Mouse (Mus musculus): Measurements from ENCODE around the gene Synj2.

Gene Synj2

GRCm38 (mm10) chr17:6052801-6053200, 111.7 kb downstream of the Synj2 start:
- DNase-seq (ENCODE audit: low spot score) = no peak

- peak; percentile 68 for DNase-seq (ENCODE audit: low spot score)
These were observed 113.9 kb downstream of the Synj2 start for GRCm38 (mm10) chr17:6054934-6055355.

- DNase-seq (ENCODE audit: low spot score) = no peak
These were observed 121.7 kb downstream of the Synj2 start for GRCm38 (mm10) chr17:6062793-6063192.

GRCm38 (mm10) chr17:6063532-6063931, 122.5 kb downstream of the Synj2 start:
- DNase-seq (ENCODE audit: low spot score) = no peak

DNA sequence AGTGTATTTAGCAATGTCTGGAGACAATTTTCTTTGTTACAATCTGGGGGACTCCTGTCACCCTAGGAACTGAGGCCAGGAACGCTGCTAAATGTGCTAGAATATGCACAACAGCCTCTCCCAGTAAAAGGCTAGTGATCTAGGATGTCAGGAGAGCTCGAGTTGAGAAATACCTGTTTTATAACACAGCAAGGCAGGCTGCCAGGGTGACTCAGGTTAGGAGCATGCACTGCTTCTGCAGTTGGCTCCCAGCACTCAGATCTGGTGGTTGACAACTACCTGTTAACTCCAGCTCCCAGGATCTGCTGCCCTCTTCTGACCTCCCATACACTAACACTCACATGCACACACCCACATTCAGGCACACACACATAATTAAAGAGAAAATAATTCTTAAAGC, 124.9 kb downstream of the Synj2 start:
- DNase-seq (ENCODE audit: low spot score) = no peak

- no peak for DNase-seq (ENCODE audit: low spot score)
These were observed 126.5 kb downstream of the Synj2 start for GRCm38 (mm10) chr17:6067613-6068012.

DNA sequence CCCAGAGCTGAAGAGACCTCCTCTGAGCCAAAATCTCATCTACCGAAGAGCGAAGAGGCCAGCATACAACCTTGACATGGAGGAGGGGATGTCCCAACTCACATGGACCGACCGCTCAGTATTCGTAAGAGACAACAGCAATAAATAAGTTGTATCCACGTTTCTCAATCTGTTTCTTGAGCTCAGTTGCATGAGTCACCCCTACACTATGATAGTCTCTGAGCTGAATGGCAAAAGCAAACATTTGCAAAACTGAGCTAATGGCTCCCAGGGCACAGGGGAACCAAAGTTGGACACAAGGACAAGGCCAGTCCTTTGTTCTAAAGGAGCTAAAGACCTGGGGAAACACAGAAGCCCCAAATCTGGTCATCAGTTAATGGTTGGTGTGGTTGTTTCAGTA, 128.8 kb downstream of the Synj2 start:
- DNase-seq (ENCODE audit: low spot score) = no peak

DNA sequence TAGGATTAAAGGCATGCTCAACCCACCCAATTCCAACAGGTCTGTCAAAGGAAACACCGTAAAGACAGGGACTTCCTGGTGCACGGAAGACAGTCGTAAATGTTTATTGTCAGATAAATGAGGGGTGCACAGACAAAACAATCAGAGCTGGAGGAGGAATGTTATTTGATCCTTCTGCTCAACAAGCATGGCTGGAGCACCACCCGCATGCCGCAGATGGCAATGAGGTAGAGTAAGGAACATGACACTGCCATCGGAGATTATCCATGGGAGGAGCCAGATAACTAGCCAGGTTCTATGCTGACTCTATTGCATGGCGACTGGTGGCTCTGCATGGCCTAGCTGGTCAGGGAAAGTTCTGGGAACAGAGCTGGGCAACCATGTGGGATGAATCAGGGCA, 132.3 kb downstream of the Synj2 start:
- no peak for DNase-seq (ENCODE audit: low spot score)

DNA sequence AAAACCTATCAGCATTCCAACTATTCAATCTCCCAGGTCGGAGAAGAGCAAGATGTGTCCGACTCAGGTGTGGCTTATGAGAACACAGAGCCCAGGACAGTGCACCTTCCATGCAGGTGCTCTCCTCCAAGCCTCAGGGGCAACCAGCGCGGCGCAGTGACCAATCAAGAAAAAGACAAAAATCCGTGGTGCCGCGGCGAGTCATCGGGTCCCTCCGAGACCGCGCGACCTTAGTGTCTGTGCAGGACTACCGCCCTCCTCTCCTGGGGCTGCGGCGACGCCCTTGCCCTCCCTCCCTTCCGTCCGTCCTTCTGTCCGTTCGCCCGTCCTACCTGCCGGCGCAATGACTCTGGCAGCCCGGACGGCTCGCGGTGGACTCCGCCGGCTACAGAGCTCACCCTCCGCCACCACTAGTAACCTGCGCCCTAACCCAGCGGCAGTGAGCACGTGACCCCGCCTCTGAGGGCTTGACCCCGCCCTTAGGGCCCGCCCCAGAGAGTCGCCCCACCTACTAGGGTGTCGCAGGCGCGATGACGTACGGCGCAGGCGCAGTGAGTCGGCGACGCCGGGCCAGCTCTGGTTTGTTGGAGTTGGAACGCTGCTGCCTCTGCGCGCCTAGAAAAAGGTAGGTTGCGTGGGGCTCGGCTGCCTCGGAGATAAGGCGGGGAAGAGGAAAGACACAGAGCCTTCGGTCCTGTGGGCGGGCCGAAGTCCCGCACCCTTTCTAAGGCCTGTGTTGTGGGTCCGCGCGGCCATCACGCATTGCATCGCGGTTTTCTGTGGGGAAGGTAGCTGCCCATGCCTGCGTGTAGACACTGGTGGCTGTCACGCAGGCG, 138.4 kb downstream of the Synj2 start, which contains the start of the genes Serac1 and Gtf2h5:
Gene Serac1, minus strand, starts transcription at position 455 of the 836 bp plus-strand sequence.
Gene Gtf2h5, plus strand, starts transcription at position 500 of the 836 bp plus-strand sequence.
- DNase-seq (ENCODE audit: low spot score) = peak; percentile 98

- no peak for DNase-seq (ENCODE audit: low spot score)
These were observed 142.3 kb downstream of the Synj2 start for GRCm38 (mm10) chr17:6083323-6083890.

DNA sequence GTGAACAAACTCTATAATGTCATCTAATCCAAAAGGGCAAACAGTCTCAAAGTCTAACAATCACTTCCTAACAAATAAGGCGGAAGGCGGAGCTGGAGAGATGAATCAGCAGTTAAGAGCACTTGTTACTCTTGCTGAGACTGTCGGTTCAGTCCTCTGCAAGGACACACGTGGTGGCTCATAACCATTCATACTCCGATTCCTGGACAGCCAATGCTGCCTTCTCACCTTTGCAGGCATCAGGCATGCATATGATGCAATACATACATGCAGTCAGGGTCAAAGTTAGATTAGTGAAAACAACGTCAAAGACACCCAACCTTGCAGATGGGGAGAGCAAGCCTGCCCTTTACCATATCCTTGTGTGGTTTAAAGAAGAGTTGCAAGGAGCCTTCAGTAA, 150.5 kb downstream of the Synj2 start:
- no peak for DNase-seq (ENCODE audit: low spot score)
